Mouse (Mus musculus) embryonic facial prominence, embryonic 12.5 days (tissue): ENCODE measurements around the gene Ahnak. TPM values are rescaled to one million over a fixed set of nuclear protein-coding genes. Genes with fewer than 3 reads are reported as not detected.

Experiments used
- ATAC-seq: fragments of 200-750 bp; cut with Nextera tagmentation; 2 replicates; pipeline ENCODE4 v1.8.0; 2017; ENCODE audit not compliant: insufficient number of reproducible peaks, insufficient read depth, low FRiP score, low TSS enrichment
- H3K27ac ChIP-seq: fragments of 300-500 bp; sonication (generic); 2 replicates; pipeline ENCODE4 v1.5.1; 2016; ENCODE audit warnings: mild to moderate bottlenecking
- H3K27me3 ChIP-seq: fragments of 300-500 bp; sonication (generic); 2 replicates; pipeline ENCODE4 v1.6.1; 2016; ENCODE audit warnings: mild to moderate bottlenecking, moderate library complexity
- H3K36me3 ChIP-seq: fragments of 300-500 bp; sonication (generic); 2 replicates; pipeline ENCODE4 v1.6.1; 2016; ENCODE audit warnings: mild to moderate bottlenecking
- H3K4me1 ChIP-seq: fragments of 300-500 bp; sonication (generic); 2 replicates; pipeline ENCODE4 v1.6.1; 2016
- H3K4me2 ChIP-seq: fragments of 300-500 bp; sonication (generic); replicated peaks from 2 replicates; pipeline ENCODE4 v1.6.1; 2016; ENCODE audit warnings: mild to moderate bottlenecking, moderate library complexity
- H3K4me3 ChIP-seq: fragments of 300-500 bp; sonication (generic); 2 replicates; pipeline ENCODE4 v1.5.1; 2016; ENCODE audit warnings: mild to moderate bottlenecking
- H3K9ac ChIP-seq: fragments of 300-500 bp; sonication (generic); 2 replicates; pipeline ENCODE4 v1.6.1; 2016; ENCODE audit warnings: mild to moderate bottlenecking, moderate library complexity
- H3K9me3 ChIP-seq: fragments of 300-500 bp; sonication (generic); 2 replicates; pipeline ENCODE4 v1.6.1; 2016; ENCODE audit warnings: mild to moderate bottlenecking, moderate library complexity
- WGBS: fragments of 180-500 bp; shearing (Covaris S2); methylation state at CpG from one replicate; pipeline ENCODE4 v1.1.7; 2016; 5-methylcytosine and 5-hydroxymethylcytosine counted together
- polyA plus RNA-seq: library from polyadenylated mRNA; unstranded; fragments of >200 nt; fragmentation: Nextera tagmentation; extraction: Ambion mirVana; gene quantifications from 2 replicates; pipeline ENCODE4 v1.2.1, GENCODE M21; 2016

Gene Ahnak
- polyA plus RNA-seq, 1 experiment from 2014 or later, result 27.7 TPM

DNA sequence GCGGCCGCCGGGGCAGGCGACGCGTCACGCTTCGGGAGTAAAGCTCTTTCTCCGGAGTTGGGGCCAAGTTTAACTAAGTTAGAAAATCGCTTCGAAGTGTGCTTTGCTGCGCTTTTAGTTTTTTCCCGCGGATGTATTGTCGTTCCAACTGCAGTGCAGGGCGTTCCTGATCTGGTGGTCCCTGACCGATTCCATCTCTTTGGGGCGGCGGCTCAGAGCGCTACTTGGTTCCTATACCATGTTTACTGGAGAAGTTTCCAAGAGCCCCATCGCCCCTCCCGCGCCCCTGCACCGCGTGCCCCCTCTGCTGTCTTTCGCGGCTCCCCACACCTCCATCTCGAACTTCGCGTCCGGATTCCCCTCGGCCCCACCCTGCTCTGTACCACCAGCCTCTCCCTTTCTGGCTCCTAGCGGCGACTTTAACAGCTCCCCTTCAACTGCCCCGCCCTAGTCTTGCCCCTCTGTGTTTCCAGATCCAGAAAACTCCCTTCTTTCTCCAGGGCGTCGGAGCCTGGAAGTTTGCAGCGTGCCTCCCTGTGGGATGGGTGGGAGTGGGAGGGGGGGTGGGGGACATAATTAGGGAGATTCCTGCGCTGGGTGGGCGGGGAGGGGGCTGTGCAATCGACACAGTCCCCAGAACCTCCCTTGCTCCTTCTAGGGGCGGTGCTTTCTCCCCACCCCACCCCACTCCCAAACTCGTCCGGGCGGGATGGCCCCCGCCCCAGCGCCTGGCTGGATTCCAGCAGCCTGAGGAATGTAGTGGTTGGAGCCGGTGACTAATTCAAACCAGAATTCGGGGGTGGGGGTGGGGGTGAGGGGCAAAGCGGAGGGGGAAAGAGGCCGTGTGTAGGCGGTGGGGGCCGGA, 715 bp downstream of the Ahnak start:
- H3K9ac ChIP-seq, result peak overlapping the region; percentile 88
- peak overlapping the region; percentile 69 for H3K4me3 ChIP-seq
- peaks cover 50% of the 10 kb centered on the region for H3K4me1 ChIP-seq
- H3K4me2 ChIP-seq, result peak overlapping the region; percentile 68
- H3K27me3 ChIP-seq, result no peaks in the 10 kb centered on the region
- peak; percentile 87 for ATAC-seq
- WGBS, result under 1% methylated on average over 52 of the region's 53 CpGs
- no peaks in the 10 kb centered on the region for H3K36me3 ChIP-seq
- no peaks in the 10 kb centered on the region for H3K9me3 ChIP-seq
- peak overlapping the region; percentile 97 for H3K27ac ChIP-seq

DNA sequence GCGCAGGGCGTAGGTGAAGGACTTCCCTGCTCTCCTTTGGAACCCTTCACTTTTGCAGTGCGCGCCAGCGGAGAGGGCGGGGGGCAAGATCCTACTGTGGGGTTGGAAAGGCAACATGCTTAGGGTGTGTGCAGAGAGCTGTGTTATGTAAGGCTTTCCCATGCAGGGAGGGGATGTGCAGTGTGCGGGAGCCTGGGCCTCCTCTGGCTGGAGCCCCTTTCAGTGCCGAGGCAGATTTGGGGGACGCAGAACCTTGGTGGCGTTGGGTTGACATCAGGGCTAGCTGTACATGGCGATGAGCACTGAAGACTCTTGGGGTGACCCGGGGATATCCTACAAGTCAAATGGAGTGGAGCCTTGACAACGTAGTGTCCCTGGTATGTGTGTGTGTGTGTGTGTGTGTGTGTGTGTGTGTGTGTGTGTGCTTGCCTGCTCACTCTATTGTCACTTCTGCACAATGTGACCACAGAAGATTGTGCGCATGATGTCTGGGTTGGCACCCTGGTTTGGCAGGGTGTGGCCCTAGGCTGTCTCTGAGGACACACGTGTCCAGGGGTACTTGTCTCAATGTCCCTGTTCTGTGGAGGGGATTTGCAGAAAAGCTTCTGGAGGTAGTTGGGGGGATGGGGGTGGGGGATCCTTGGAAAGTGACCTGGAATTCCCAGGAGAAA, 1.5 kb downstream of the Ahnak start:
- Histone ChIP-seq H3K4me3 (peak overlapping the region; percentile 69), H3K9me3 (no peaks in the 10 kb centered on the region), H3K36me3 (no peaks in the 10 kb centered on the region), H3K4me2 (peak overlapping the region; percentile 68), H3K9ac (peak overlapping the region; percentile 88), H3K27ac (peak overlapping the region; percentile 97), H3K4me1 (peaks cover 46% of the 10 kb centered on the region), H3K27me3 (no peaks in the 10 kb centered on the region)
- ATAC-seq, result peak; percentile 74
- WGBS, result 11% methylated on average over 15 of the region's 15 CpGs

GRCm38 (mm10) chr19:8991245-8991870, 2.3 kb downstream of the Ahnak start:
- peak overlapping the region; percentile 88; the same call in 1 of the 2 replicates for H3K9ac ChIP-seq
- no peaks in the 10 kb centered on the region for H3K27me3 ChIP-seq
- H3K27ac ChIP-seq, result peak overlapping the region; percentile 97
- 58% methylated on average over 4 of the region's 4 CpGs for WGBS
- peak overlapping the region; percentile 68 for H3K4me2 ChIP-seq
- H3K4me1 ChIP-seq, result peaks cover 49% of the 10 kb centered on the region
- ATAC-seq, result no peak
- H3K9me3 ChIP-seq, result no peaks in the 10 kb centered on the region
- H3K36me3 ChIP-seq, result no peaks in the 10 kb centered on the region
- peak overlapping the region; percentile 69 for H3K4me3 ChIP-seq

- Histone ChIP-seq H3K4me2 (peak overlapping the region; percentile 68), H3K4me3 (peak overlapping the region; percentile 69; the same call in 1 of the 2 replicates), H3K27me3 (no peaks in the 10 kb centered on the region), H3K4me1 (peaks cover 55% of the 10 kb centered on the region), H3K9ac (no peak overlapping the region), H3K9me3 (no peaks in the 10 kb centered on the region), H3K36me3 (no peaks in the 10 kb centered on the region), H3K27ac (peak overlapping the region; percentile 64)
- no peak for ATAC-seq
- 77% methylated on average over 13 of the region's 13 CpGs for WGBS
Measured at GRCm38 (mm10) chr19:8991871-8992735, 3.0 kb downstream of the Ahnak start.

- no peak overlapping the region for H3K9ac ChIP-seq
- no peak for ATAC-seq
- H3K27ac ChIP-seq, result peak overlapping the region; percentile 64; the same call in 1 of the 2 replicates
- no peaks in the 10 kb centered on the region for H3K9me3 ChIP-seq
- H3K4me3 ChIP-seq, result no peak overlapping the region
- peak overlapping the region; percentile 68 for H3K4me2 ChIP-seq
- H3K36me3 ChIP-seq, result no peaks in the 10 kb centered on the region
- WGBS, result 30% methylated on average over 12 of the region's 12 CpGs
- peaks cover 58% of the 10 kb centered on the region for H3K4me1 ChIP-seq
- H3K27me3 ChIP-seq, result no peaks in the 10 kb centered on the region
Measured at GRCm38 (mm10) chr19:8992769-8993624, 3.9 kb downstream of the Ahnak start.

- Histone ChIP-seq H3K27ac (0 out of 2 replicates have a peak overlapping the region, but pooled peaks have one; percentile 37), H3K4me2 (peak overlapping the region; percentile 68; the same call in 1 of the 2 replicates), H3K4me1 (peaks cover 56% of the 10 kb centered on the region), H3K27me3 (no peaks in the 10 kb centered on the region), H3K4me3 (no peak overlapping the region), H3K9me3 (no peaks in the 10 kb centered on the region), H3K36me3 (no peaks in the 10 kb centered on the region), H3K9ac (no peak overlapping the region)
- no peak for ATAC-seq
- WGBS, result 58% methylated on average over 2 of the region's 2 CpGs
Measured at GRCm38 (mm10) chr19:8993625-8993912, 4.5 kb downstream of the Ahnak start.

DNA sequence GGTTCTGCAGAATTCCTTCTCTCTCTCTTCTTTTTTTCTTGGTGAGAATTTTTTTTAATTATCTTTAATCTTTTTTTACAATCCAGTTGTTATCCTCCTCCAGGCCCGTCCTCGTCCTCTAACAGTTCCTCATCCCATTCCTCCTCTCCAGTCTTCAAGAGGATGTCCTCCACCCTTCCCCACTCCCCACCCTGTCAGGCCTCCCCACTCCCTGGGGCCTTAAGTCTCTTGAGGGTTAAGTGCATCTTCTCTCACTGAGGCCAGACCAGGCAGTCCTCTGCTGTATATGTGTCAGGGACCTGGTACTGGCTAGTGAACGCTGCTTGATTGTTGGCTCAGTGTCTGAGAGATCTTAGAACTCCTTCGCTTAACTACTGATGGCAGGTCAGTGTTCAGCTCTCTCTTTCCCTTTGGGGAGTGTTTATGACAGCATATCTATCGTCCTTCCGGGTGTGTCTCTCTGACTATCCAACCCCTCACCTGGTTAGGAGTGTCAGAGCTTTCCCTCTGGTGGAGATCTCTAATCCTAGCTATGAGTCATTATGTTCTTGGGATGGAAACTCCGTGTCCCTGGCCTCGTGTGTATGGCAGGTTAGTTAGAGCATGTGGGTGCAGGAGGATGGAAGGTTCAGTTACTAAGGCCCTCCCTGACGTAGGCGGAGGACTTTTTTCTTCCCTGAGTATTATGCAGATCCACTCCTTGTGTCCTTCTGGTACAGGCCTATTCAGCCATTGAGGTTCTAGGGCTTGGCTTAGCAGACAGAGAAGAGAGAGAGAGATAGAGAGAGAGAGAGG, 5.9 kb downstream of the Ahnak start:
- Histone ChIP-seq H3K9me3 (no peaks in the 10 kb centered on the region), H3K4me2 (no peak overlapping the region), H3K4me3 (no peak overlapping the region), H3K9ac (no peak overlapping the region), H3K36me3 (peaks cover 6% of the 10 kb centered on the region), H3K27me3 (no peaks in the 10 kb centered on the region), H3K27ac (no peak overlapping the region), H3K4me1 (peaks cover 53% of the 10 kb centered on the region)
- WGBS, result 83% methylated on average over 10 of the region's 10 CpGs
- ATAC-seq, result no peak

- Histone ChIP-seq H3K4me3 (no peak overlapping the region), H3K9ac (no peak overlapping the region), H3K4me1 (peaks cover 42% of the 10 kb centered on the region), H3K9me3 (no peaks in the 10 kb centered on the region), H3K27ac (peak overlapping the region; percentile 51; the same call in 1 of the 2 replicates), H3K36me3 (peaks cover 22% of the 10 kb centered on the region), H3K4me2 (no peak overlapping the region), H3K27me3 (no peaks in the 10 kb centered on the region)
- 89% methylated on average over 6 of the region's 6 CpGs for WGBS
- ATAC-seq, result no peak
Measured at GRCm38 (mm10) chr19:8996601-8997000, 7.5 kb downstream of the Ahnak start.

- Histone ChIP-seq H3K4me2 (no peak overlapping the region), H3K27me3 (no peaks in the 10 kb centered on the region), H3K4me1 (peaks cover 33% of the 10 kb centered on the region), H3K9me3 (no peaks in the 10 kb centered on the region), H3K9ac (no peak overlapping the region), H3K36me3 (peaks cover 31% of the 10 kb centered on the region), H3K27ac (peak overlapping the region; percentile 51), H3K4me3 (no peak overlapping the region)
- WGBS, result 77% methylated on average over 4 of the region's 4 CpGs
- ATAC-seq, result peak; percentile 74
Measured at GRCm38 (mm10) chr19:8997546-8997945, 8.5 kb downstream of the Ahnak start.

- Histone ChIP-seq H3K4me2 (no peak overlapping the region), H3K4me1 (peaks cover 23% of the 10 kb centered on the region), H3K4me3 (no peak overlapping the region), H3K27ac (no peak overlapping the region), H3K9ac (no peak overlapping the region), H3K9me3 (no peaks in the 10 kb centered on the region), H3K36me3 (peaks cover 41% of the 10 kb centered on the region), H3K27me3 (no peaks in the 10 kb centered on the region)
- WGBS, result 88% methylated on average over 6 of the region's 6 CpGs
- no peak for ATAC-seq
Measured at GRCm38 (mm10) chr19:8998546-8998945, 9.5 kb downstream of the Ahnak start.
